Mouse (Mus musculus) intestine, embryonic 14.5 days (tissue): ENCODE data around the gene Cyp3a16. TPM values are rescaled to one million over a fixed set of nuclear protein-coding genes. Genes with fewer than 3 reads are reported as not detected.

ENCODE experiments used
- polyA plus RNA-seq: library from polyadenylated mRNA; unstranded; fragments of >200 nt; fragmentation: Nextera tagmentation; extraction: Ambion mirVana; gene quantifications from 2 replicates; pipeline ENCODE4 v1.2.1, GENCODE M21; 2014

Gene Cyp3a16
- polyA plus RNA-seq, 1 experiment from 2014 or later = not detected

Other genes with a start within 250 kb of the Cyp3a16 start
- 35.9 and 42.2 TPM in 2 replicates for gene Zfp655, start 238.0 kb downstream of the Cyp3a16 start, polyA plus RNA-seq
- gene Zscan25, start 189.2 kb downstream of the Cyp3a16 start, polyA plus RNA-seq = 0.26 and 0.42 TPM in 2 replicates
- gene Cyp3a57, start 124.4 kb downstream of the Cyp3a16 start, polyA plus RNA-seq = not detected in 2 replicates
- gene Cyp3a41b, start 115.0 kb upstream of the Cyp3a16 start, polyA plus RNA-seq = not detected in 2 replicates